Mouse (Mus musculus): ENCODE measurements at regions not wholly inside any gene's neighbourhood (a gene's known extent, or its start where the extent isn't known, plus 50 kb on each side); places are given as distances from the start of the nearest gene placed in this dataset.

DNA sequence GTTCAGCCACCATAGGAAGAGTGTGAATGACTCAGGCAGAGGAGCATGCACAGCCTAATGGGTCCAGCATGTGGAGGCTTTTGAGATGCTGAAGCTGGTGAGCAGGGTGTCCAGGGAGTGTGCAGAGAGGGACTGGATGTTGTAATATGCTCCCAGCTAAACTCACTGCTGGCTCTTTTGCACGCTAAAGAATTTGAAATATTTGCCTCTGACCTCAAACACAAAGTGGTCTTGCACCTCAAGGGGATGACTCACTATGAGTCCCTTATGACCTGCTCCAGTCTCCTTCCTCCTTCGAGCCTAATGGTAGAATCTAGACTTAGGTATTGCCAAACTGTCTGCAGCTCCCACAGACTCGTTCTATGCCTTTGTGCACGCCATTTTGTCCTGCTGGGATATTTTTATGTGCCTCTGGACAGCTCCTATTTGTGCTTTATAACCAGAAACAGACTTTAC, 55.0 kb upstream of the Slit3 start:
- intact Hi-C loops (cut with DNase I), result no loop called here

- intact Hi-C loops (cut with DNase I), result no loop called here
These were observed 63.2 kb upstream of the Slit3 start for GRCm38 (mm10) chr11:35057791-35058190.

GRCm38 (mm10) chr11:35055496-35056125, 65.4 kb upstream of the Slit3 start:
- intact Hi-C loops (cut with DNase I), result no loop called here

- intact Hi-C loops (cut with DNase I), result no loop called here
These were observed 67.4 kb upstream of the Slit3 start for GRCm38 (mm10) chr11:35053613-35053950.

GRCm38 (mm10) chr11:35052856-35053612, 68.0 kb upstream of the Slit3 start:
- intact Hi-C loops (cut with DNase I), result no loop called here

DNA sequence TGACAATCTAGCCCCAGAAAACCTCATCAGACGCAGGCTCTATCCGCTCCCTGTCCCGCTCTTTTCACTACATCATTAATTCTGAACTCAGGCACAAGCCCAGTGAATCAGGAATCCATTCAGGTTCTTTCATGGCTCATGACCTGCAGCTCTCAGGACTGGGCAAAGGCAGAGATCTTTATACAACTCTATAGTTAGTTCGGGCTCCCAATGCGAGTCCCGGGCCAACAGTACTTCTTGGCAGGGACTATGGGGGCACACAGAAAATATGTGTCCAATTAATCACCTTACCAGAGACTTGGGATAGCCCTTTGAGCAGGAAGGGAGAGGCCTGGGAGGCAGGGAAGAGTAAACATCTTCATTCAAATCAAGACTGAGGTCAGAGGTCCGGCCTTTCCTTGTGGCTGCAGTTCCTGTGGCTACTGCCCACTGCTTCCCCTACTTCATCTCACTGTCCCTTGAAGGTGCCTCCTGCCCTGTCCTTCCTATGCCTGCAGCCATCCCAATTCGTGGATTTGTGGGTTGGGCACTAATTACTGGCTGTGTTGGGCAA, 71.3 kb upstream of the Slit3 start:
- intact Hi-C loops (cut with DNase I), result no loop called here

DNA sequence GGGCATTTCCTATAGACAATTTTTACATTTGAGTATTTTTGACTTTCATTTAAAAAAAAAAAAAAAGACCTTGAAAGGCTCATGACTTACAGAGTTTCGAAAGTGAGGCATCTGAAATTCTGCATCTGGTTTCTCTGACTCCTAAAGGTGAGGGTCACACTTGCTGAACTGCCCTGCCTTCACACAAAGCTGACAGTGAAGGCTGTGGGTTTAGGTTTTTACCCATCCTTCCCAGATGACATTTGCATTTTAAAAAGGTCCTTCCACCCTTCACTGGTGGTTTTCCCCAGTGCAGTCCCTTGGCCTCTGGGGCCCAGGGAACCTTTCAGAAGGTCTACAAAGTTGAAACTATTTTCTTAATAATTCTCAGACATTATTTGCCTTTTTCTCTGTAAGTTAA, 76.4 kb upstream of the Slit3 start:
- intact Hi-C loops (cut with DNase I), result no loop called here

DNA sequence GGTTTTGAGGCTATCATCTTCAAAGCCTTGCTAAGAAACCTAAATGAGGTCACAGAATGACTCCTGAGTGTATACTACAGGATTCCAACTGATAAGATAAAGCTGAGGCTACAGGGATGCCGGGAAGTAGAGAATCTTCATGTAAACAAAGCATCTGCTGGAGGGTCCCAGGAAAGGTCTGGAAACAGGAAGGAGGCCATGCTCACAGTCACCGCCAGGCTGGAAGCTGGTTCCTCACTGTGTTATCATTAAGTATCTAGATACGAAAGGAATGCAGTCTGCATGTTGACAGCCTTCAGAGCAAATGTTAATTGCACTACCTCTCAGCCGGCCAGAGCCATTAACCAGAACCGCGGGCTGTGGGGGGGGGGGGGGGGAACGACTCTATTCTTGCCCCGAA, 96.6 kb upstream of the Slit3 start:
- intact Hi-C loops (cut with DNase I), result no loop called here

- intact Hi-C loops (cut with DNase I), result no loop called here
These were observed 97.2 kb upstream of the Slit3 start for GRCm38 (mm10) chr11:35023813-35024212.

DNA sequence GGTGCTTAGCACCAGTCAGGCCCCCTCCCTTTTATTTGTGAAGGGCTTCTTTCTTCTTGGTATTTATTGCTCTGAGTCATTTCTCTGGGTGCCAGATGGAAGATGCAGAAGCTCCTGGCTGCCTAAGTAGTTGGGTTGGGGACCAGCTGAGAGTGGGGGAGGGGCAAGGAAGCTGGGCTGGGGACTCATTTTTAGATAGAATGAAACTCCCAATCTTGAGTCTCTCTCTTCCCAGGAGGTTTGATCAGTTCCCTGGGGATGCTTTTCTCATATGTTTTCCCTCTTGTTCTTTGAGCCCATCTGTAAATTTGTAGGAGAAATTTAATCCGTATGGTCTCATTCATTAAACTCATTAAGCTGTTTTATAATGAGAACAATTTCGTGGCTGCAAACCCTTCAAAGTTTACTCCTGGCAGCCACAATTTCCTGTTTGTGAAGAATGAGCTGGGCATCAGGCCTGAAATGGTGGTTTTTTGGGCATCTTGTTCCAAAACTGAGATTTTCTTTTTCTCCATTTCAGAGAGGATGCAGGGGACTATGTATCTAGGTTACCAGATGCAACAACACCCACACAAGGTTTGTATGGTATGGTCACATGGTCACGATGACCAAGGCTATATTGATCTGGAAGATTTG, 98.9 kb upstream of the Slit3 start:
- intact Hi-C loops (cut with DNase I), result no loop called here

- intact Hi-C loops (cut with DNase I), result no loop called here
These were observed 104.0 kb upstream of the Slit3 start for GRCm38 (mm10) chr11:35016998-35017397.

- intact Hi-C loops (cut with DNase I), result no loop called here
These were observed 109.2 kb upstream of the Slit3 start for GRCm38 (mm10) chr11:35011521-35012476.

DNA sequence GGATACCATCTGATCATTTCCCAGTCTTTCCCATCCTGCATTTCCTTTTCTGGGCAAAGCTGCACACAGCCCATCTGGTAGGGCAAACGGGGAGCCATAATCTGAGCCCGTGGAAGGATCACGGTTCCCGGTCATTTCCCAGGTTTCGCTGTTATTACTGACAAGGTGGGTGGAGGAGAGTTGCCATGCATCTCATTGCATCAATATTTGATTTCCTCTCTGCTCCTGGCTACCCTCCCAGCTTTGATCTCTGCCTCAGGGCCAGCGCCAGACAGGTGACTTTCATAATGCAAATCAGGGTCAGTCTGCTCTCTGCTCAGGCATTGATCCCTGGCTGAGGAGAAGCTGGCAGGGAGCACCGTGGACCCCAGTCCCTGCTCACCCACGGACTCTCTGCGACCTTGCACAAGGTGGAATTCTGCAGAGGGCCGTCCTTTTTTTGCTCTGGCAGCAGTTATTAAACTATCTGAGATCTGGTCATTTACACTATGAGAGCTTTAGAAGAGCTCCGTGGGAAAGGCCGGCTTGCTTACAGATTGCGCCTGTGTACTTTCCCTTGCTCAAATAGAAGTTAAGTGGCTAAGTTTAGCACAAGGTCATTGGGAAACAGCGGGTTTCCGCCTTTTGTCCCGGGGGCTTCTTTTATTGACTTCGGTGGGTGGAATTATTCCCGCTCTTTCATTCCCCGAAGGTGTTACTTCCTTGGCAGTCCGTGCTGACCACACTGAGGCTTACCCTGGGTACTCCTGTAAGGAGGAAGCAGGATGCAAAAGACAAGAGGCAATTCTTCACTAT, 114.1 kb upstream of the Slit3 start:
- intact Hi-C loops (cut with DNase I), result no loop called here

- intact Hi-C loops (cut with DNase I), result no loop called here
These were observed 115.9 kb upstream of the Slit3 start for GRCm38 (mm10) chr11:35005143-35005542.

DNA sequence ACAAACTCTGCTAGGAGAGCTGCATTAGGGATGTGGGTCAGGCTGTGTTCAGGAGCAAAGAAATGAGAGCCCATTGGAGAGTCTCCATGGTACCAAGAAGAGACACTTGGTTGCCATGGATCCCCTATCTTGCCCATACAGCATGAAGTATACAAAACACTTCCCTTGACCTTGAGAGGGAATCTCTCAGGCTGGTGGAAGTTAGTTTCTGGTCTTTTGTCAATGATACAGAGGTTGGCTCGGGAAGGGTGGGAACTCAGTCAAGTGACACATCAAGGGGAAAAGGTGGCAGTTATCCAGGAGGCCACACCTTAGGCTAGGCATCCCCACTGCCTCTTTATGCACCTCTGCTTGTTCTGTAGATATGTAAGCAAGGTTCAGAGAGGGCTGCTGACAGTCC, 116.6 kb upstream of the Slit3 start:
- intact Hi-C loops (cut with DNase I), result no loop called here

DNA sequence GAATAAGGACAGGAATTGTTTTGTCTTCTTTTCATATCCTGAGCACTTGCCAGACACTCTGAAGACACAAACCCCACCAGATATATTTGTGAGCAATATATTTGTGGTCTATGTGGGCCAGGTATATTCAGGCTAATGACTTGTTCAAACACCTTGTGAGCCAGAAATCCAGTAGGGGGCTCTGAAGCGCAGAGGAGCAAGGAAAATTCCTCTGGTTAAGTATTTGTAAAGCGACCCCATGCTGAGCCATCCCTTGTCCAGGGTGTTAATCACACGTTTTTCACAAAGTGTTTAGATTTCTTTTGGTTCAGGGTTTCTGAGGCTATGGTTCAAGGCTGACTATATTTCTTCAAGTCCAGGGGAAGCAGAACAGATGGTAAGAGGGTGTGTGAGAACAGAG, 117.1 kb upstream of the Slit3 start:
- intact Hi-C loops (cut with DNase I), result no loop called here

- intact Hi-C loops (cut with DNase I), result no loop called here
These were observed 123.1 kb upstream of the Slit3 start for GRCm38 (mm10) chr11:34997906-34998305.

GRCm38 (mm10) chr11:34995515-34995914, 125.5 kb upstream of the Slit3 start:
- intact Hi-C loops (cut with DNase I), result no loop called here

- intact Hi-C loops (cut with DNase I), result no loop called here
These were observed 138.1 kb upstream of the Slit3 start for GRCm38 (mm10) chr11:34982775-34983457.

DNA sequence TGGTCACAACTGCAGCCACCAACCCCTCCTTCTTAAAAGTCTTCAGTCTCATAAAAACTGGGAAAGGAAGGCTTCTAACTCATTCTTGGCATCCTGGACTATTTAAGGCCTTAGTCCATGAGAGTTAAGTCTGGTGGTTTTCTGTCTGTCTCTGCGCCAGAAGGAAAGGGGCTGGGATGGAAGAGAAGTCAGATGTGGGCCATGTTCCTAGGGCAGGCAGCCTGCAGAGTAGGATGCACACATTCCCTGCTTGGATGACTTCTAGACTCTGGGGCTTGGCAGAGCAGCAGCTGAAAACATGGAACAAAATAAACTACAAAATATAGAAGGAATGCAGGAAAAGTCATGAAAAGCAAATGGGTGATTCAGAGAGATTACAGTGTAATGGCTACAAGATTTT, 140.8 kb upstream of the Slit3 start:
- intact Hi-C loops (cut with DNase I), result no loop called here
